Mouse (Mus musculus): ENCODE data around the gene Gm21887. TPM values are rescaled to one million over a fixed set of nuclear protein-coding genes. Genes with fewer than 3 reads are reported as not detected.
"Not testable (repeated sequence)": the region's sequence is repeated elsewhere in the genome, so short reads cannot be mapped to it uniquely, and the experiment has no call there.

Gm21887 gene
- total RNA-seq, 1 experiment from 2014 or later: 486 TPM

- not testable (repeated sequence) for DNase-seq
Observed at GRCm38 (mm10) chrX:169983401-169984165, 25.9 kb upstream of the Gm21887 start.

- DNase-seq: not testable (repeated sequence)
Observed at GRCm38 (mm10) chrX:169984331-169984730, 25.1 kb upstream of the Gm21887 start.

- DNase-seq: not testable (repeated sequence)
Observed at GRCm38 (mm10) chrX:169984853-169985252, 24.6 kb upstream of the Gm21887 start.

- DNase-seq: not testable (repeated sequence)
Observed at GRCm38 (mm10) chrX:169985796-169986195, 23.7 kb upstream of the Gm21887 start.

DNA sequence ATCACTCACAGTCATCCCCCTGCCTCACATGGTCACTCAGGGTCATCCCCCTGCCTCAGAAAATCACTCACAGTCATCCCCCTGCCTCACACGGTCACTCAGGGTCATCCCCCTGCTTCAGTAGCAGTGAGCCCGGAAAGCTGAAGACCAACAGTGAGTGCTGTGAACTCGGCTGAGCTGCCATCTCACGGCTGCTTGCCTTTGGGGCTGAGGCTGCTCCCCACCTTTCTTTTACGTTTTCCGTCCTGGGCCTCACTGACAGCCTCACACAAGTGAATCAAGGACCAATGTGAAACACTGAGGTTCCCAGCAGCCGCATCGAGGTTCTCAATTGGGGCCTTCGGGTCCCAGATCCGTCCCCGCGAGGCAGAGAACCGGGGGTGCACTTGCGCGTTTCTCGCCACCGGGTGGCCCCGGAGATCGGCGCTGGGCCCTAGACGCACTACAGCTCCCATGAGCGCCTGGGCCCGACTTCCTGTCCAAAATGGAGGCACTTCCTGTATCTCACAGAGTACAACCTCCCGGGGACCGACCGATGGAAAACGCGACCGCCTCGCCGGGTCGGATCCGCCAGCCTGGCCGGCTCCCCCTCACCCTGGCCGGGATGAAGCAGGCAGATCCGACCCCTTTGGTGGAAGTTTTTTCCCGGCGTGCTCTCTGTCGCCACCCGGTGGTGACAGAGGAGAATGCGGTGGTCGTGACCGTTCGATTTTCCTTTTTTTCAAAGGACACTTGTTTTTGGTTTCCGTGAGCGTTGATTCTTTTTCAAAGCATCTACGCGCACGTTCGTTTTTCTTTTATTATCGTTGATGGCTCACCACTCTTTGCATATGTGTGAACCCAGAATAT lies 22.7 kb upstream of the Gm21887 start:
- peak; percentile 78 for DNase-seq

DNA sequence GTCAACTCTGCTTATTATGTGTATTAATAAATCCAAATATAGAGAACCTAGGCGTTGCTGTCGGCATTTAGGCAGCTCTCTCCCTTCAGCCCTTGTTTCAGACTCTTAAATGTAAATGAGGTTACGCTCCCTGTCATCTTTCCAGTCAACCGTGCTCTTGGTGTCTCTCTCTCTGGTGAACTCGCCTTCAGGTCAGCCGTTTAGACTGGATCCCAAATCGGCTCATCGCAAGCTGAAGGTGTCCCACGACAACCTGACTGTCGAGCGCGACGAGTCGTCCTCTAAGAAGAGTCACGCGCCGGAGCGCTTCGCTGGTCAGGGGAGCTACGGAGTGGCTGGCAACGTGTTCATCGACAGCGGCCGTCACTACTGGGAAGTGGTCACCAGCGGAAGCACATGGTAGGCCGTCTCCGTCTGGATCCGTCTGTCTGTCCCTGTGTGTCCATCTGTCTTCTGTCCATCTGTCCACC lies 22.1 kb upstream of the Gm21887 start:
- not testable (repeated sequence) for DNase-seq

DNA sequence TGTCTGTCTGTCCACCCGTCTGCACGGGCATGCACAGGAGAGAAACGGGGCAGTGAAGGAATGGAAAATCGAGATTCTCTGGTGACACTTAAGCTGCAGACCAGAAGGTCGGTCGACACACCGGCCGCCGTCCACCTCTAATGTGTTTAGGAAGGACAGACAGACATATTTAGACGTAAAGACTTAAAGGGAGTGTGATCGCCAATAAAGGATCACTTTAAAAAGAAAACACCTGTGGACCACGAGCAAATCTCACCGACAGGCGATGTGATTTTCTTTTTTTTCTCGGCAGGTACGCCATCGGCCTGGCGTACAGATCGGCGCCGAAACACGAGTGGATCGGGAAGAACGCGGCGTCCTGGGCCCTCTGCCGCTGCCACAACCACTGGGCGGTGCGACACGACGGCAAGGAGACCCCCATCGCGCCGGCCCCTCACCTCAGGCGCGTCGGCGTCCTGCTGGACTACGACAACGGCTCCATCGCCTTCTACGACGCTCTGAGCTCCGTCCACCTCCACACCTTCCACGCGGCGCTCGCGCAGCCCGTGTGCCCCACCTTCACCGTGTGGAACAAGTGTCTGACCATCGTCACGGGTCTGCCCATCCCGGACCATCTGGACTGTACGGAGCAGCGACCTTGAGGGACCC lies 20.8 kb upstream of the Gm21887 start:
- DNase-seq: not testable (repeated sequence)

- DNase-seq: not testable (repeated sequence)
Observed at GRCm38 (mm10) chrX:169989219-169989595, 20.3 kb upstream of the Gm21887 start.

DNA sequence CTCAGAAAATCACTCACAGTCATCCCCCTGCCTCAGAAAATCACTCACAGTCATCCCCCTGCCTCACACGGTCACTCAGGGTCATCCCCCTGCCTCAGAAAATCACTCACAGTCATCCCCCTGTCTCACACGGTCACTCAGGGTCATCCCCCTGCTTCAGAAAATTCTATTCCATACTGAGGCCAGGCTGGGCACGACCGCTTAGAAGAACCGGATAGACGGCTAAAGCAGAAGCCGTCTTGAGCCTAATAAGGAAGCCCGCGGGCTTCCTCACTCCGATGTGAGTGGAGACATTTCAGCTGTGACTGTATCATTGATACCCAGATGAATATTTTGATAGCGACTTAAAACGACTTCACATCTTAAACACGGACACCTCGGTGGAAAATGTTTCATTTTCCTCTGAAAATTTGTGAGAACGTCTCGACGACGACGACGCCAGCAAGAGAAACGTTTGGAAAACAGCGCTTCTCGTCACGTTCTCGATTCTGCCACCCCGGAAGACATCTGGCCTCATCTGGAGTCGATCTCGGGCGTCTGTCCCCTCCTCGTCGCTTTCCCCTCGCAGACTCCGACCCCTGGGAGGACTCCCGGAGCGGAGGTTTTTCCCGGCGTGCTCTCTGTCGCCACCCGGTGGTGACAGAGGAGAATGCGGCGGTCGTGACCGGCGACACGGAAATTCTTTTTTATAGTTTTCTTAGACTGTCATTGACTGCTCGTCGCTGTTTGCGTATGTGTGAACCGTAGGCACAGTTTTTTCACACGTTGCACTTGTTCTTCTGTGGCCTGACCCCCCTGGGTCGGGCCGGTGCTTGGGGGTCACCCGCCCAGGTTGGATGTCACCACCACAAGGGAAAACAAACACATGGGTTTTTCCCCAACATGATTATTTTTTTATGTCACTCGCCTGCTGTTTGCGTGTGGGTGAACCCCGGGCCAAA lies 19.5 kb upstream of the Gm21887 start:
- peak; percentile 71 for DNase-seq

GRCm38 (mm10) chrX:169991128-169991873 lies 18.2 kb upstream of the Gm21887 start:
- peak; percentile 100 for DNase-seq

DNA sequence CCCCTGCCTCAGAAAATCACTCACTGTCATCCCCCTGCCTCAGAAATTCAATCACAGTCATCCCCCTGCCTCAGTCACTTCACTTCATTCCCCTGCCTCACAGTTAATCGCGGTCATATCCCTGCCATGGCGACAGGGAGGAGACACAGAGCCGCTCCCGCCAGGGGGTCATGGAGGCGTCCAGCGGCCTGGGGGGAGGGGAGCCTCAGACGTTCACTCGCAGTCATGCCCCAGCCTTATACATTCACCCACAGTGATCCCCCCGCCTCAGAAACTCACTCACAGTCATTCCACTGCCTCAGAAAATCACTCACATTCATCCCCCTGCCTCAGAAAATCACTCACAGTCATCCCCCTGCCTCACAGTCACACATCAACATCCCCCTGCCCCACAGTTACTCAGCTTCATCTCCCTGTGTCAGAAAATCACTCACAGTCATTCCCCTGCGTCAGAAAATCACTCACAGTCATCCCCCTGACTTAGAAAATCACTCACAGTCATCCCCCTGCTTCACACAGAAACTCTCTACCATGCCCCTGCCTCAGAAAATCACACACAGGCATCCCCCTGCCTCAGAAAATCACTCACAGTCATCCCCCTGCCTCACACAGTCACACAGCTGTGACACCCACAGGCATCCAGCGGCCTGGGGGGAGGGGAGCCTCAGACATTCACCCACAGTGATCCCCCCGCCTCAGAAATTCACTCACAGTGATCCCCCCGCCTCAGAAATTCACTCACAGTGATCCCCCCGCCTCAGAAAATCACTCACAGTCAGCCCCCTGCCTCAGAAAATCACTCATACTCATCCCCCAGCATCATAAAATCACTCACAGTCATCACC lies 17.2 kb upstream of the Gm21887 start:
- DNase-seq: not testable (repeated sequence)

DNA sequence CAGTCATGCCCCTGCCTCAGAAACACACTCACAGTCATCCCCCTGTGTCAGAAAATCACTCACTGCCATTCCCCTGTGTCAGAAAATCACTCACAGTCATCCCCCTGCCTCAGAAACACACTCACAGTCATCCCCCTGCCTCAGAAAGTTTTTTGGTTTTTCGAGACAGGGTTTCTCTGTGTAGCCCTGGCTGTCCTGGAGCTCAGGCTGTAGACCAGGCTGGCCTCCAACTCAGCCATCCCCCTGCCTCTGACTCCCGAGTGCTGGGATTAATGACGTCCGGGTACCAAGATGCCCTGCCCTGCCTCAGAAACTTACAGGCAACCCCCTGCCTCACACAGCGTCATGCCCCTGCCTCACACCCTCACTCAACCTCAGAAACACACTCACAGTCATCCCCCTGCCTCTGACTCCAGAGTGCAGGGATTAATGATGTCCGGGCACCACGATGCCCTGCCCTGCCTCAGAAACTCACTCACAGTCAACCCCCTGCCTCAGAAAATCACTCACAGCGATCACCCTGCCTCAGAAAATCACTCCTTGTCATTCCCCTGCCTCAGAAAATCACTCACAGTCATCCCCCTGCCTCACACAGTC lies 16.4 kb upstream of the Gm21887 start:
- DNase-seq: not testable (repeated sequence)

DNA sequence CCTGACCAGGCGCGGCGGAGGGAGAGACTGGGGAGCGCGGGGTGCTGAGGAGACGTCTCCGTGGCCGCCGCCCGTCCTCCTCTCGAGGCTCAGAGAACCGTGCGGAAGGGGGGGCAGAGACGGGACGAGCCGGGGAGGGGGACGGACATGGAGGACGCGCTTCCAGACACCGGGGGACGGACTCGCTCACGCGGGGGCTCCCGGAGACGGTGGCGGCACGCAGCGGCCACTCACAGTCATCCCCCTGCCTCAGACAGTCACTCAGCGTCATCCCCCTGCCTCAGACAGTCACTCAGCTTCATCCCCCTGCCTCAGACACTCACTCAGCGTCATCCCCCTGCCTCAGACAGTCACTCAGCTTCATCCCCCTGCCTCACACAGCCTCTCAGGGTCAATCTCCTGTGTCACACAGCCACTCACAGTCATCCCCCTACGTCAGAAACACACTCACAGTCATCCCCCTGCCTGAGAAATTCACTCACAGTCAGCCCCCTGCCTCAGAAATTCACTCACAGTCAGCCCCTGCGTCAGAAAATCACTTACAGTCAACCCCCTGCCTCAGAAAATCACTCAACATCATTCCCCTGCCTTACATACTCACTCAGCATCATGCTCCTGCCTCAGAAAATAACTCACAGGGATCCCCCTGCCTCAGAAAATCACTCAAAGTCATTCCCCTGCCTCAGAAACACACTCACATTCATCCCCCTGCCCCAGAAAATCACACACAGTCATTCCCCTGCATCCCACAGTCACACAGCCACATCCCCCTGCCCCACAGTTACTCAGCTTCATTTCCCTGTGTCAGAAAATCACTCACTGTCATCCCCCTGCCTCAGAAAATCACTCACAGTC lies 15.2 kb upstream of the Gm21887 start:
- peak; percentile 47 for DNase-seq

DNA sequence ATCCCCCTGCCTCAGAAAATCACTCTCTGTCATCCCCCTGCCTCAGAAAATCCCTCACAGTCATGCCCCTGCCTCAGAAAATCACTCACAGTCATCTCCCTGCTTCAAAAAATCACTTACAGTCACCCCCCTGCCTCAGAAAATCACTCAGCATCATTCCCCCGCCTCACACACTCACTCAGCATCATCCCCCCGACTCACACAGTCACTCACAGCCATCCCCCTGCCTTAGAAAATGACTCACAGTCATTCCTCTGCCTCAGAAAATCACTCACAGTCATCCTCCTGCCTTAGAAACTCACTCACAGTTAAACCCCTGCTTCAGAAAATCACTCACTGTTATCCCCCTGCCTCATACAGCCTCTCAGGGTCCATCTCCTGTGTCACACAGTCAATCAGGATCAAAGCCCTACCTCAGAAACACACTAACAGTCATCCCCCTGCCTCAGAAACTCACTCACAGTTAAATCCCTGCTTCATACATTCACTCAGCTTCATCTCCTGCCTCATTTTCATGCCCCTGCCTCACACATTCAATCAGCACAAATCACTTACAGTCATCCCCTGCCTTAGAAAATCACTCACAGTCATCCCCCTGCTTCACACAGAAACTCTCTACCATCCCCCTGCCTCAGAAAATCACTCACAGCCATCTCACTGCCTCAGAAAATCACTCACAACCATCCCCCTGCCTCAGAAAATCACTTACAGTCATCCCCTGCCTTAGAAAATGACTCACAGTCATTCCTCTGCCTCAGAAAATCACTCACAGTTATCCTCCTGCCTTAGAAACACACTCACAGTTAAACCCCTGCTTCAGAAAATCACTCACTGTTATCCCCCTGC lies 14.4 kb upstream of the Gm21887 start:
- DNase-seq: not testable (repeated sequence)

DNA sequence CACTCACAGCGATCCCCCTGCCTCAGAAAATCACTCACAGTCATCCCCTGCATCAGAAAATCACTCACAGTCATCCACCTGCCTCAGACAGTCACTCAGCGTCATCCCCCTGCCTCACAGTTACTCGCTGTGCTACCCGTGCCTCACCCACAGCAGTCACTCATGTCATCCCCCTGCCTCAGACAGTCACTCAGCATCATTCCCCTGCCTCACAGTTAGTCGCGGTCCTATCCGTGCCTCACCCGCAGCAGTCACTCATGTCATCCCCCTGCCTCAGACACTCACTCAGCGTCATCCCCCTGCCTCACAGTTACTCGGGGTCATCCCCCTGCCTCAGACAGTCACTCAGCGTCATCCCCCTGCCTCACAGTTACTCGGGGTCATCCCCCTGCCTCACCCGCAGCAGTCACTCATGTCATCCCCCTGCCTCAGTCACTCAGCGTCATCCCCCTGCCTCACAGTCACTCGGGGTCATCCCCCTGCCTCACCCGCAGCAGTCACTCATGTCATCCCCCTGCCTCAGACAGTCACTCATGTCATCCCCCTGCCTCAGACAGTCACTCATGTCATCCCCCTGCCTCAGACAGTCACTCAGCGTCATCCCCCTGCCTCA lies 13.4 kb upstream of the Gm21887 start:
- DNase-seq: not testable (repeated sequence)

GRCm38 (mm10) chrX:169996926-169997325 lies 12.5 kb upstream of the Gm21887 start:
- DNase-seq: peak; percentile 83

GRCm38 (mm10) chrX:169997456-169997853 lies 12.0 kb upstream of the Gm21887 start:
- peak; percentile 77 for DNase-seq
